Mouse (Mus musculus): ENCODE results near the gene Lix1. TPM values are rescaled to one million over a fixed set of nuclear protein-coding genes. Genes with fewer than 3 reads are reported as not detected.
"Not testable (repeated sequence)": the region's sequence is repeated elsewhere in the genome, so short reads cannot be mapped to it uniquely, and the experiment has no call there.

Lix1 gene
- total RNA-seq, 1 experiment from 2014 or later = 6.9 TPM

GRCm38 (mm10) chr17:17412176-17412575 lies 9.7 kb downstream of the Lix1 start:
- DNase-seq = no peak

- DNase-seq = no peak
Measured at GRCm38 (mm10) chr17:17414206-17414605, 11.7 kb downstream of the Lix1 start.

GRCm38 (mm10) chr17:17424609-17425307 lies 22.3 kb downstream of the Lix1 start:
- DNase-seq = no peak

DNA sequence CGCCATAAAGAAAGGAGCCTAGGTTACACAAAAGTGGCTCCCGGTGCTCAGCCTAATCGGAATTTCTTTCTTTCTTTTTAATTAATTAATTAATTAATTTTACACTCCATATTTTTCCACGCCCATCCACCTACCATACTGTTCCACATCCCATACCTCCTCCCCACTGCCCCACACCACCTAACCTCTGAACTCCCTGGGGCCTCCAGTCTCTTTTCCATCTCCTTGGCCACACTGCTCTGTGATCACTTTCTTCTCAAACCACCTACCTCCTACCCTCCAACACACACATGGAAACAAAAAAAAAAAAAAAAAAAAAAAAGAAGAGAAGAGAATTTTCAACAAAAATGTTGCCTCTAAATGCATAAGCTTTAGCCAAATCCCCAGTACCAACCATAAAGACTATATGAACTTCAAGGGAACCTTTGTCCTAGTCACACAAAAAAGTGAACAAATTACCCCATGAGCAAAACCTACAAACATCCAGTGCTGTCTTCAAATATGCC lies 22.9 kb downstream of the Lix1 start:
- no peak for DNase-seq

GRCm38 (mm10) chr17:17425906-17426305 lies 23.4 kb downstream of the Lix1 start:
- DNase-seq = no peak

- DNase-seq = no peak
Measured at GRCm38 (mm10) chr17:17428888-17429287, 26.4 kb downstream of the Lix1 start.

DNA sequence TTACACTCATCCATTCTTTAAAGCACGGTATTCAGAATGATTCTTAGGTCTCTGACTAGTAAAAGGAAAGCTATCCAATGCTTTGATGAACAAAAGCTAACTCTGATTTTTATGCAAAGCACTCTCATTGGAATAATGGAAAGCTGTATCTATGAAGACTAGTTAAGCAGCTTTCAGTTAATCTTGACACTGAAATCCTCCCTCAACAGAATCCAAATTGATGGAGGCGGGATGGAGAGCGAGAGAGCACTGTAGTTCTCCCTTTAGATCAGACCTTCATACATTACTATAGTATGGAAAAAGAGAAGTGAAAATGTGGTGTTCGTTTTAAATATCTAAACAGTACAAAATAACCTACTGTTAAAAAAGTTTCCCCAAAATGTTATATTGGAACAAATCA lies 31.2 kb downstream of the Lix1 start:
- no peak for DNase-seq

DNA sequence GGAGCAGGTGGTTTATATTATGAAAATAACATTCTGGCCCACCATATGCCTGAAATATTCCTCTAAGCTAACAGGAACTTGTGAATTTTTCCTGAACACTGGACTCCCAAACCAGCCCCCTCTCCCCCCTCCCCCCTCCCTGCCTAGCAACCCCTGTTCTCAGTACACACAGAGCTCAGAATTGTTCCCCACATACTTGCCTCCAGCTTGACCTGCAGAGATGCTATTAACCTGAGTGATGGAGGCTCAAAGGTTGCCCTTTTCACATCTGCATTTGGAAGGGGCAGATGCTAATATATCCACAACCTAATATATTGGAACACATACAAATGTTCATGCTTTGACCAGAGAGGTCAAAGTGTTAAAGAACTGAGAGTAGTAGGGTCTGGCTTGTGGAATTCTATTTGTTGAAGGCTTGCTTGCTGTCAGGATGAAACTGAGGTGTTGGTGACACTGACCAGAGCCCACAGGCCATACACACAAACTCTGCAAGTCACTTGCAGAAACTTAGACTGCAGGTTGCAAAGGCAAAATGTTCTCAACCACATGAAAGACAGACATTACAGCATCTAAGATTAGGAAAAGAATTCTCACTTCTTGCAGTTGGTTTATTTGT lies 36.2 kb downstream of the Lix1 start:
- DNase-seq = no peak

GRCm38 (mm10) chr17:17441876-17442498 lies 39.5 kb downstream of the Lix1 start:
- DNase-seq = no peak

- no peak for DNase-seq
Measured at GRCm38 (mm10) chr17:17444297-17444886, 41.9 kb downstream of the Lix1 start.

GRCm38 (mm10) chr17:17446683-17447082 lies 44.2 kb downstream of the Lix1 start:
- no peak for DNase-seq

- DNase-seq = peak; percentile 6
Measured at GRCm38 (mm10) chr17:17447821-17448220, 45.3 kb downstream of the Lix1 start.

DNA sequence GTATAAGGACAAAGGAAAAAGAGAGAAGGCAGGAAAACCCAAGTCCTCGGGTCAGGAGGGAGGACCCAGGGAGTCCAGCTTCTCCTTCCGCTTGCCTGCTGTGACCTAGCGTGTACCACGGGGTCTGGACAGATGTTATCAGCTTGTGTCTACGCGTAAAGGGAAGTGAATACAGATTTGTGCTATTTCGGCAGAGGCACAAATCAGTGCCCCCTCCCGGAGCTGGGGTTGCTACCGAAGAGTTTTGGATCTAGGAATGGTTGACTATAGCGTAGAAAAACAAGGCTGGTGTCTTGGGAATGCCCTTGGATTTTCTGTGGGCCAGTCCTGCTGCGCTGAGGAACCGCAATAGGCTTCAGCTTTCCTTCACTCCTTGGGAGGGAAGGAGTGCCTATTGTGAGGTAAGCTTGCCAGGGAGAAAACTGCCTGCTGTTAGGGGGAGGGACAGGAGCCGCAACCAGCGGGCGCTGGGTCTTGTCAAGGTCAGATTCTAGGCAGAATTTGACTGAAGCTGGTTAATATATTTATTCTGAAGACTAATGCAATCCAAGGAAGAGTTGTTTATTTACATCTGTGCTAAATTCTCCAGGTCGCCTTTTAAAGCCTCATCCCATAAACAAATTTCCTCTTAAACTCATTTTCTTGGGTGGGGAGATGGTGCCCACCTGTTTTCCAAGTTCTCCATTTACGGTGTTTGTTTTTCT lies 46.4 kb downstream of the Lix1 start:
- peak; percentile 74 for DNase-seq

GRCm38 (mm10) chr17:17449441-17449770 lies 46.9 kb downstream of the Lix1 start:
- DNase-seq = peak; percentile 43

DNA sequence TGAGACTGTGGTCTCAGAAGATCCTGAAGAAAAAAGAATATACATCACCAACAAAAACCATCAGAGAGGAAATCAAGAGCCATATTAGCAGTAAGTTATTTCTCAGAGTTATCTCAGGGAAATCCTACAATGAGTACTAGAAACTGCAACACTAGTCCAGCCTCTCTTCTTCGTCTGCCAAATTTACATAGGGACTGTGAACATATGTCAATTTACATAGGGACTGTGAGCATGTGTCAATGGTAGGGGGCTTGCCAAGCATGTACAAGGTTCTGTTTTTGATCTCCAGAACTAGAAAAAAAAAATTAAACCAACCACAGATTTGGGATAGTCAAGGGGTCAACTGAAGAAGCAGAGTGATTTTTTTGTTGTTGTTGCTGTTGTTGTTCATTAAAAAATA lies 48.6 kb downstream of the Lix1 start:
- DNase-seq = no peak

DNA sequence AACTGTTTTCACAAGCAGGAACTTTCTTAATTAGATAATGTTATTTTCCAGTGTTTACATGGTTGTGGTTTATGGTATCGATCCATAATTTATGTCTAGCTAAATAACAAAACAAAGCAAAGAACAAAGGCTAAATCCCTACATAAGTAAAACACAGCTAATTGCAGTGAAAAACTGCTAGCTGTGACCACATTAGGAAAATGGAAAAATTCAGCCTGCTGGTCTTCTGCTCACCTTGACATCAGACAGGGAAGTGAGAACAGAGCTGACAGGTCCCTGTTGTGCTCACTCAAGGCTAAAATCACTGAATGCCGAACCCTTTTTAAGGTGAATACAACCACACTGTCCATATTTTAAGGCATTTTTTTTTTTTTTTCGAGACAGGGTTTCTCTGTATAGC lies 50.1 kb downstream of the Lix1 start:
- DNase-seq = no peak

- DNase-seq = no peak
Measured at GRCm38 (mm10) chr17:17454573-17454972, 52.1 kb downstream of the Lix1 start.

- DNase-seq = no peak
Measured at GRCm38 (mm10) chr17:17485789-17486188, 83.3 kb downstream of the Lix1 start.

GRCm38 (mm10) chr17:17490820-17491621 lies 88.5 kb downstream of the Lix1 start:
- no peak for DNase-seq

DNA sequence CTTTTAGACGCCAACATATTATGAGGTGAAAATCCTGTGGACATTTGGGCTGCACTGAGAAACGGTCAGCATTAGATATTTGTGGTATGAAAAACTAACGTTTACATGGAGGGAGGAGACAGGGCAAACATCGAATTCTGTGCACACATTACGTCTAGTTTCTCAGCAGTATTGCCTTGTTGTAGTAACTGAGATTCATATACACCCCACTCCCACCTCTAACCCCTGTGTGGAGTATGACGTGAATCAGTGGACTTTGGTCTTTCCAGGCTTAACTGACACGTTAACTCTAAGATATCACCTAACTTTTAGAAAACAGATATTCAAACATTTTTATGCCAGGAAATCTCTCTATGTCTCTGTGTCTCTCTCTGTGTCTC lies 89.1 kb downstream of the Lix1 start:
- no peak for DNase-seq

DNA sequence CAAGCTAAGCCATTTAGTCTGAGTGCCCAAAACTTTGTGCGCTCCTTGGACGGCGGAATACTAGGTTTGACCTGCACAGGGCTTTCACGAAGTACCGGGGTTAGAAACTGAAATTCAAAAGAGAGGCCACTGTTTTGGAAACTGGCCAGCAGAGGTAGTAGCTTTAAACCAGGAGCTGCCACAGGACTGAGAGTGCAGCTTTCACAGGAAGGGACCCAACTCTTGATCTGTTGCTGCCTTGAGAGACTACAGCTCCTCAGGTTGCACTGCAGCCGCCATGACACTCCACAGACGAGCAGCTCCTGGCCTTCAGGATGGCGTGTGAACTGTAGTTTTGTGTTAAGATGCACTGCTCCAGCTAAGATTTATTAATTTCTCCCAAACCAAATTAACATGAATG lies 89.6 kb downstream of the Lix1 start:
- DNase-seq = no peak

DNA sequence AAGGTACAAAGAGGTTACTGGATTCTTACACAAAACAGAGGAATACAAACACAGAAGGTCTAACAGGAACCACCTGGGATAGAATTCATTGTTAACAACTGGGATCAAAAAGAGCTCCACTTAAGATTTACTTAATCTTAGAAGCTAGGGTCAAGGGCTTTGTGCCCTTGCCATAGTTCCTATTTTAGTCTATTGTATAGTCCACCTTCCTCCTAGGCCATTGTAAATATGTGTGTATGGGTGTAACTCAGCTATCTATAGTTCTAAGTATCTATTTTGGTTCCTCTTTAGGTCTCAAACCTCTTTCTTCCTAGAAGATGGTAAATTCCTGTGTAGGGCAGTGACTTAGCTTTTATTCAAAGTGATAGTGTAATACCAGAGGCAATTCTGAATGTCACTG lies 93.8 kb downstream of the Lix1 start:
- DNase-seq = not testable (repeated sequence)
